Mouse (Mus musculus): ENCODE results near the gene Lipc. TPM values are rescaled to one million over a fixed set of nuclear protein-coding genes. Genes with fewer than 3 reads are reported as not detected.

Lipc gene
- polyA plus RNA-seq, 1 experiment from 2014 or later = 0.27 TPM

- 74% methylated on average over 6 of the region's 6 CpGs for WGBS
- no peak overlapping the region for H3K4me2 ChIP-seq
- no peaks in the 10 kb centered on the region for H3K4me1 ChIP-seq
- no peaks in the 10 kb centered on the region for H3K27me3 ChIP-seq
- no peak for ATAC-seq (ENCODE audit: insufficient number of reproducible peaks, insufficient read depth, low FRiP score, low TSS enrichment, low read depth)
- no peak overlapping the region for H3K27ac ChIP-seq
- no peak overlapping the region for H3K4me3 ChIP-seq
- no peak overlapping the region for H3K9ac ChIP-seq
- H3K36me3 ChIP-seq = no peaks in the 10 kb centered on the region
- no peaks in the 10 kb centered on the region for H3K9me3 ChIP-seq
Observed at GRCm38 (mm10) chr9:70910351-70910750, 41.7 kb downstream of the Lipc start.

- no peak overlapping the region for H3K4me3 ChIP-seq
- H3K4me2 ChIP-seq = no peak overlapping the region
- H3K36me3 ChIP-seq = no peaks in the 10 kb centered on the region
- no peak overlapping the region for H3K27ac ChIP-seq
- WGBS = 88% methylated on average over 11 of the region's 11 CpGs
- H3K9me3 ChIP-seq = no peaks in the 10 kb centered on the region
- no peaks in the 10 kb centered on the region for H3K4me1 ChIP-seq
- no peak for ATAC-seq (ENCODE audit: insufficient number of reproducible peaks, insufficient read depth, low FRiP score, low TSS enrichment, low read depth)
- H3K9ac ChIP-seq = no peak overlapping the region
- H3K27me3 ChIP-seq = no peaks in the 10 kb centered on the region
Observed at GRCm38 (mm10) chr9:70902821-70903730, 49.0 kb downstream of the Lipc start.

GRCm38 (mm10) chr9:70894201-70894600 lies 57.8 kb downstream of the Lipc start:
- no peak overlapping the region for H3K27ac ChIP-seq
- H3K4me2 ChIP-seq = no peak overlapping the region
- no peaks in the 10 kb centered on the region for H3K9me3 ChIP-seq
- H3K27me3 ChIP-seq = no peaks in the 10 kb centered on the region
- no peak overlapping the region for H3K9ac ChIP-seq
- ATAC-seq (ENCODE audit: insufficient number of reproducible peaks, insufficient read depth, low FRiP score, low TSS enrichment, low read depth) = no peak
- H3K4me1 ChIP-seq = peaks cover 8% of the 10 kb centered on the region; the same call in 1 of the 2 replicates
- H3K36me3 ChIP-seq = no peaks in the 10 kb centered on the region
- WGBS = 97% methylated on average over 1 of the region's 1 CpGs
- no peak overlapping the region for H3K4me3 ChIP-seq

GRCm38 (mm10) chr9:70893526-70893925 lies 58.5 kb downstream of the Lipc start:
- Histone ChIP-seq H3K36me3 (no peaks in the 10 kb centered on the region), H3K4me2 (no peak overlapping the region), H3K4me3 (no peak overlapping the region), H3K27me3 (no peaks in the 10 kb centered on the region), H3K4me1 (peaks cover 13% of the 10 kb centered on the region), H3K9me3 (no peaks in the 10 kb centered on the region), H3K27ac (no peak overlapping the region), H3K9ac (no peak overlapping the region)
- 68% methylated on average over 3 of the region's 3 CpGs for WGBS
- no peak for ATAC-seq (ENCODE audit: insufficient number of reproducible peaks, insufficient read depth, low FRiP score, low TSS enrichment, low read depth)

- Histone ChIP-seq H3K27me3 (no peaks in the 10 kb centered on the region), H3K4me3 (no peak overlapping the region), H3K4me1 (peaks cover 17% of the 10 kb centered on the region), H3K4me2 (no peak overlapping the region), H3K9ac (no peak overlapping the region), H3K9me3 (no peaks in the 10 kb centered on the region), H3K36me3 (no peaks in the 10 kb centered on the region), H3K27ac (no peak overlapping the region)
- WGBS = 81% methylated on average over 5 of the region's 5 CpGs
- ATAC-seq (ENCODE audit: insufficient number of reproducible peaks, insufficient read depth, low FRiP score, low TSS enrichment, low read depth) = no peak
Observed at GRCm38 (mm10) chr9:70892627-70893026, 59.4 kb downstream of the Lipc start.

GRCm38 (mm10) chr9:70891431-70892133 lies 60.4 kb downstream of the Lipc start:
- Histone ChIP-seq H3K4me2 (no peak overlapping the region), H3K9ac (no peak overlapping the region), H3K36me3 (no peaks in the 10 kb centered on the region), H3K27me3 (no peaks in the 10 kb centered on the region), H3K9me3 (no peaks in the 10 kb centered on the region), H3K27ac (no peak overlapping the region), H3K4me1 (peaks cover 17% of the 10 kb centered on the region), H3K4me3 (no peak overlapping the region)
- ATAC-seq (ENCODE audit: insufficient number of reproducible peaks, insufficient read depth, low FRiP score, low TSS enrichment, low read depth) = no peak
- 43% methylated on average over 8 of the region's 8 CpGs for WGBS

- WGBS = 81% methylated on average over 7 of the region's 7 CpGs
- H3K27me3 ChIP-seq = no peaks in the 10 kb centered on the region
- ATAC-seq (ENCODE audit: insufficient number of reproducible peaks, insufficient read depth, low FRiP score, low TSS enrichment, low read depth) = no peak
- no peaks in the 10 kb centered on the region for H3K9me3 ChIP-seq
- H3K4me3 ChIP-seq = no peak overlapping the region
- H3K4me2 ChIP-seq = no peak overlapping the region
- H3K27ac ChIP-seq = no peak overlapping the region; the same call in 1 of the 2 replicates
- H3K36me3 ChIP-seq = no peaks in the 10 kb centered on the region
- no peak overlapping the region for H3K9ac ChIP-seq
- H3K4me1 ChIP-seq = peaks cover 17% of the 10 kb centered on the region
Observed at GRCm38 (mm10) chr9:70890736-70891135, 61.3 kb downstream of the Lipc start.

GRCm38 (mm10) chr9:70888969-70889368 lies 63.1 kb downstream of the Lipc start:
- WGBS = 61% methylated on average over 4 of the region's 4 CpGs
- peak; percentile 43; the same call in 1 of the 2 replicates for ATAC-seq (ENCODE audit: insufficient number of reproducible peaks, insufficient read depth, low FRiP score, low TSS enrichment, low read depth)
- Histone ChIP-seq H3K4me3 (no peak overlapping the region), H3K36me3 (no peaks in the 10 kb centered on the region), H3K9me3 (no peaks in the 10 kb centered on the region), H3K4me2 (no peak overlapping the region), H3K9ac (no peak overlapping the region), H3K27ac (no peak overlapping the region; the same call in 1 of the 2 replicates), H3K4me1 (peaks cover 9% of the 10 kb centered on the region), H3K27me3 (no peaks in the 10 kb centered on the region)

- Histone ChIP-seq H3K4me1 (peaks cover 9% of the 10 kb centered on the region), H3K36me3 (no peaks in the 10 kb centered on the region), H3K9ac (no peak overlapping the region), H3K4me3 (no peak overlapping the region), H3K27ac (peak overlapping the region; percentile 49), H3K4me2 (no peak overlapping the region), H3K9me3 (no peaks in the 10 kb centered on the region), H3K27me3 (no peaks in the 10 kb centered on the region)
- no peak for ATAC-seq (ENCODE audit: insufficient number of reproducible peaks, insufficient read depth, low FRiP score, low TSS enrichment, low read depth)
- WGBS = 80% methylated on average over 2 of the region's 2 CpGs
Observed at GRCm38 (mm10) chr9:70888556-70888955, 63.5 kb downstream of the Lipc start.

- Histone ChIP-seq H3K36me3 (no peaks in the 10 kb centered on the region), H3K9me3 (no peaks in the 10 kb centered on the region), H3K4me3 (no peak overlapping the region), H3K4me1 (no peaks in the 10 kb centered on the region), H3K27me3 (no peaks in the 10 kb centered on the region), H3K9ac (no peak overlapping the region), H3K27ac (no peak overlapping the region), H3K4me2 (no peak overlapping the region)
- WGBS = 63% methylated on average over 5 of the region's 5 CpGs
- ATAC-seq (ENCODE audit: insufficient number of reproducible peaks, insufficient read depth, low FRiP score, low TSS enrichment, low read depth) = no peak
Observed at GRCm38 (mm10) chr9:70881982-70882381, 70.0 kb downstream of the Lipc start.

- ATAC-seq (ENCODE audit: insufficient number of reproducible peaks, insufficient read depth, low FRiP score, low TSS enrichment, low read depth) = no peak
- H3K36me3 ChIP-seq = no peaks in the 10 kb centered on the region
- no peaks in the 10 kb centered on the region for H3K9me3 ChIP-seq
- H3K27me3 ChIP-seq = no peaks in the 10 kb centered on the region
- no peak overlapping the region for H3K4me3 ChIP-seq
- H3K9ac ChIP-seq = no peak overlapping the region
- H3K4me2 ChIP-seq = no peak overlapping the region
- peaks cover 6% of the 10 kb centered on the region; the same call in 1 of the 2 replicates for H3K4me1 ChIP-seq
- H3K27ac ChIP-seq = no peak overlapping the region
Observed at GRCm38 (mm10) chr9:70878823-70879222, 73.2 kb downstream of the Lipc start.

- ATAC-seq (ENCODE audit: insufficient number of reproducible peaks, insufficient read depth, low FRiP score, low TSS enrichment, low read depth) = no peak
- Histone ChIP-seq H3K4me2 (no peak overlapping the region), H3K27ac (no peak overlapping the region), H3K9ac (no peak overlapping the region), H3K27me3 (no peaks in the 10 kb centered on the region), H3K9me3 (no peaks in the 10 kb centered on the region), H3K36me3 (no peaks in the 10 kb centered on the region), H3K4me1 (peaks cover 6% of the 10 kb centered on the region; the same call in 1 of the 2 replicates), H3K4me3 (no peak overlapping the region)
- WGBS = 86% methylated on average over 5 of the region's 5 CpGs
Observed at GRCm38 (mm10) chr9:70878157-70878556, 73.9 kb downstream of the Lipc start.
